Mouse (Mus musculus) embryo, embryonic 9.5 days (tissue): Measurements from ENCODE around the gene BC029722.

Source experiments
- DNase-seq: peaks from one replicate; pipeline ENCODE4 v3.0.0-alpha.2; 2017; ENCODE audit errors: extremely low spot score

Gene BC029722

DNA sequence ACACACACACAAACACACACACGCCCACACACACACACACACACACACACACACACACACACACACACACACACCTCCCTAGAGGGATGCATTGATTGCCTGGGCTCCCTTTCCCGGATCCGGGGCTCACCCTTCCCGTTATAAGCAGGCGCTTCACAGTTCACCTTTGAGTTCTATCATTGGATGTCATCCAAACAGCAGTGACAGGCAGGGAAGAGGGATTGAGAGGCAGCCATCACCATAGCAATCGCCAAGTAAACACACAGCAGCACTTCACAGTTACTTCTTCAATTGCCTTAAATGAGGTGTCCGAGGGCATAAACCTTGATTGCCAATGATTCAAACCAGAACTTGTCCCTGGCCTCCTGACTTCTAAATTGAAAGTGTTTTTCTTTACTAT lies 40.2 kb downstream of the BC029722 start:
- no peak for DNase-seq

DNA sequence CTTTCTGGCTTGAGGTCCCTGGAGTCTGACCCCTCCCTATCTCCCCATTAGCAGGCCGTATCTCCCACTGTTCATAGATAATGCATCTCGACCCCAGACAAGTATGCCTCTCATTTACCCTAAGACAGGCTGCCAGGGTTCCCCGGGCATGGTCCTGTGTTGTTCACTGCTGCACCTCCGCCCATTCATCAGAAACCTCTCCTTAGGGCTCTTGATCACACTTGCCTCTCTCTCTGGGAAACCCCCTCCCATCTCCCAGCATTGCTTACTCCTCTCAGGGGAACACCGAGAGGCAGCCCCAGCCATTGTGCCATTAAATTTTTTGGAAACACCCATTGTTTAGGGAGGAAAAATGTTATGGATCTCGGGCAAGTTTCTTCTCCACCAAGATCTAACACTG lies 41.2 kb downstream of the BC029722 start:
- DNase-seq: no peak

DNA sequence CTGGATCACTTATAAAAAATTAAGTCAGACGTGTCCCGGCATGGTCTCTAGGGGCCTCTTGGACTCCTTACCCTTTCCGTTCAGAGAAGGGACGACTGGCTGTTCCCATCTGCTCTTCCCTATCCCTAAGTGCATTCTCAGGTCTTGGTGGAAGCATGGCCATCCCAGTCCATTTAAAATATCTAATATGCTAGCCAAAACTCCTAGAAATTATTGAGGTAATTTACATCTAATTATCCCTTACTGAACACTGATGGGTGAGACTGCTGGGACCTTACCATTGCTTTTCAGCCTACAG lies 41.6 kb downstream of the BC029722 start:
- DNase-seq: no peak

DNA sequence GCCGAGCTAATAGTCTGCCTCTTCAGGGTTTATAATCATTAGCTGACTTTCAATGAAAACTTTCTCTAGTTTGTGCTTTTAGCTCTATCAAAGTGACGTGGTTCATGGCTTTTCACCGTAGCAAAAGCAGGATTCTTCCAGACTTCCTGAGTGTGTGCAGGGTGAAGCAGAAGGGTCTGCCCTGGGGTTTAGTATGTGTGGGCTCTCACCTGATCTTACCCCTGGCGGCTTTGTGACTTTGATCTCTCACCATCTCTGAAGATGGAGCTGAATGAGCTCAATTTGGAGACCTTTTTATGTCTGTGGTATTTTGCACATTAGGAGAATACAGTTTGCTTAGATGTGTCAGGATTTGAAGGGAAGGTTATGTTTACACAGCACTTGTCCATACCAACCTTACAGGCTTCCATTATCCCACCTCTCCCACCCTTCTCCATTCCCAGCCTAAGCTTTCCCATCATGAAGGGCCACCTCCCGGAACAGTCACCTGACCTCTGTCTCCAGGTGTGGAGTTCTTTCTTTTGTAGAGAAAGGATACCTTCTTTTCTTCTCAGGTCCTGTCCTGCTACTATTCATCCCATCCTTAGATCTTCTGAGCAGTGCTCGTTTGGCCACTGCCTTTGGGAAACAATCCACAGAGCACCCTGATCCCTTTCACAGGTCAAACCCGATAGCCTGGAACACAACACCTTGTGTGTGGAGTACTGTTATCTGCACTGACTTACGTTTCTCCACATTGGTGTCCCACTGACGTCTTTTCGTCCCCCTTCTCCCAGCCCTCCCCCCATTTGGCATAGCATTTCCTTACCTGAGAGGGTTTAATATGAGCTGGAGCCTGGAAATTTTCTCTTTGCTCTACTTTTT lies 42.2 kb downstream of the BC029722 start:
- DNase-seq: no peak

DNA sequence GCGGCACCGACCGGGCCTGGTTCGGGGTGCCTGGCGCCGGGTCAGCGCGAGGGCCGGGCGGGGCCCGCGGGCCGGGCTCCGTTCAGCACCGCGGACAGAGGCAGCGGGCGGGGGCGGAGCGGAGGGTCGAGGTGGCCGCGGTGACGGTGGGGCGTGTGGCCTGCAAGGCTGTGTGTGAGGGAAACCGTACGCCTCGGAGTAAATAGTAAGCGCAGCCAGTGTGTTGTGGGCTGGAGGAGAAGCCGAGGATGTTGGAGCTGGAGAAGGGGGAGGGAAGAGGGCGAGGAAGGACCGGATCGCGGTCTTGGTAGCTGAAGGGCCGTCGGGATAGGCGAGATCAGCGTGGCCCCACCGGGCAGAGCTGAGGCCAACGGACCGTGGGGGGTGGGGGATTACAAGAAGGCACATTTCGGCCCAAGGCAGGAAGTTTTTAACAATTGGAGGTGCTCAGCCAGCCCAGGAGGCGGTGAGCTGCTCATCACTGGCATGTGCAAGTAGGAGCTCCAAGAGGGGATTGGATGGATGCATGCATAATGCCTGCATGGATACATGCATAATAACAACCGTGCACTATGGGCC lies 43.5 kb downstream of the BC029722 start:
- DNase-seq: peak; percentile 83

DNA sequence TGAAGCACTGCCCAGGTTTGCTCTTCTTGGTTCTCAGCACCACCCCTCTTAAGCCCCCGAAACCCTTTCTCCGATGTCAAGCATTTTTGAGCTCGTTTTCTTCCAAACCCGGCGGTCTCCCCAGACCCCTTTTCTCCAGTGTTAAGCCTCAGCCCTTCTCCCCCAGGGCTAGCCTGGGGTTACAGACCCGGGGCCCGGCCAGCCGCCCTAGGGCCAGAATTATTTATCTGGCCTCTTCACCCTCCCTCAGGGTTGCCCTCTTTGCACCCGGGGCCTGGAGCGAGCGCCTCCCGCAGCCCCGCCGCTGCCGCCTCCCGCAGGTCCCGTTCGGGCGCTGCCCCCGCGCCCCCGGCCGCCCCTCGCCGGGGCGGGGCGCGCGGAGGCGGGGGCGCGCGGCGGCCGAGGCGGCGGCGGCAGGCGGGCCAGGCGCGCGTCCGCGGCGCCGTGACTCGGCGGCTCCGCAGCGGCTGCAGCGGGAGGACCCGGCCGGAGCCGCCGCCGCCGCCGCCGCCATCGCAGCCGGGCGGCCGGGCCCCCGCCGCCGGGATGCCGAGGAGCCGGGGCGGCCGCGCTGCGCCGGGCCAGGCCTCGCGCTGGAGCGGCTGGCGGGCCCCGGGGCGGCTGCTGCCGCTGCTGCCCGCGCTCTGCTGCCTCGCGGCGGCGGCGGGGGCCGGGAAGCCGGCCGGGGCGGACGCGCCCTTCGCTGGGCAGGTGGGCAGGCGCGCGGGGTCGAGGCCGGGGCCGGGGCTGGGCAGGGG lies 44.1 kb downstream of the BC029722 start, which contains the start of gene Mmp24:
Gene Mmp24, plus strand, starts transcription at position 416 of the 758 bp plus-strand sequence.
- peak; percentile 1 for DNase-seq

DNA sequence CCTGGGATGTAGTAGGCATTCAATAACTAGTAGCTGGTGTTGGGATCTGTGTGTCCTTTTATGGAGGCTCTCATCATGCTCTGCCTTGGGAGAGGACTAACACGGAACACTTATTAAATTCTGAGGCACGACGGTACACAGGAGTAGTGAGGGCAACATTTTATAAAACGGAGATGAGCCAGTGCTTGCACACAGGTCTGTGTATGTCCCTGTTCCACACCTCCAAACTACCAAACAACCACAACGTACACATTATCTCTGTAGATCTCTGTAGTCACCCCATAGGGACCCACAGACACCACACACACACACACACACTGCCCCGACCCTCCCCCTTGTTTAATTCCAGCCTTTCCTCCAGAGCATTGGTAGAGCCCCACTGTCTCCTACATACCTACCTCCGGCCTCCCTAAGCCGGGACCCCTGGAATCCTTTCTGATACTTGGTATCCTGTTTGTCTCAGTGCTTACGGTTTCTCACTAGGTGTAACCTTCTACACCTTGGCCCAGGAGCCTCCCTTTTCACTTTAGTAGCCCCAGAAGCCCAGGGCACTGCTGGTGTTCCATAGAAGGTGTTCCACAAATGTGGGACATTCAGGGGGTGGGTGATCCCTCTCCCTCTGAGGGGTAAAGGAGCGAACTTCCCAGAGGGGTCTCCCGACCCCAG lies 44.8 kb downstream of the BC029722 start:
- DNase-seq: no peak

DNA sequence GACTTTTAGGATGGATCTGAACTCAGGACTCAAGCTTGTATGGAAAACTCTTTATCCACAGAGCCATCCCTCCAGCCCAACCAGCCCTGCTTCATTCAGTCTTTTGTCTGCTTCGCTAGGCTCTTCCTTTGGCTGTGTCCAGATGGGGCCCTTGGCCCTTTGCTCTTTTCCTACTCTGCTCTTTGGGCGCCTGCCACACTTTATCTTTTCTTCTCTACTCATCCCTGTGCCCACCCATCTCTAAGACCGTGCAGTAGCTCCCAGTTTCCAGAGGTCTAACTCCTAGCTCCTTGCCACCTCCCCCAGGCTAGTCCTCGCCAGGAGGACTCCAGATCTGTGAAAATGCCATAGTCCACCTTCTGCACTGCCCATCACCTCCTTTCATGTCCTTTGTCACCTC lies 45.6 kb downstream of the BC029722 start:
- no peak for DNase-seq
